Mouse (Mus musculus) kidney, adult 8-10 months (tissue): Measurements from ENCODE around the gene Gnl3.
A peak's percentile ranks its signal among the peaks of the same experiment; 100 is the strongest.

ENCODE experiments used
- DNase-seq, 2 experiments: peaks; one replicate each; pipeline ENCODE4 v3.0.0; 2022

The Gnl3 gene

DNA sequence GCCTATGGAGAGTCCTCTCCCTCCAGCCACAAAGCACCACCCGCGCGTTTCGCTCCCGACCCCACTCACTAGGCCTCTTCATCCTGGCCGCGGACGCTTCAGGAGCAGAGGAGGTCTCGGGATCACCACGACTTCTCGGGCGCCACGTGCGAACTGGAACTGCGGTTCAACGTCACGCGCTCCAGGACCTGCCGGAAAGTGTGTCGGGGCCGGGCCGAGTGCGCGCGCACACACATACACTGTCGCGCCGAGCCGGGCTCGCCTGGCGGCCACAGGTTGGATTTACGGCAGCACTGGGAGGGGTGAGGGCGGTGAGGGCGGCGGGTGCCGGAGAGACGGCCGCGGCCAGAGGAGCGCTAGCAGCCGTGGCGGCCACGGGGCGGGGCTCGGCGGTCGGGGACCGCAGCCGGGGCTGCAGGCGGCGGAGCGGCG, at the start of gene Gnl3, which contains the start of gene Pbrm1:
Gene Gnl3, minus strand, starts transcription at position 293 of the 432 bp plus-strand sequence.
Gene Pbrm1, plus strand, starts transcription at position 279 of the 432 bp plus-strand sequence.
- DNase-seq: peak; percentile 97

DNA sequence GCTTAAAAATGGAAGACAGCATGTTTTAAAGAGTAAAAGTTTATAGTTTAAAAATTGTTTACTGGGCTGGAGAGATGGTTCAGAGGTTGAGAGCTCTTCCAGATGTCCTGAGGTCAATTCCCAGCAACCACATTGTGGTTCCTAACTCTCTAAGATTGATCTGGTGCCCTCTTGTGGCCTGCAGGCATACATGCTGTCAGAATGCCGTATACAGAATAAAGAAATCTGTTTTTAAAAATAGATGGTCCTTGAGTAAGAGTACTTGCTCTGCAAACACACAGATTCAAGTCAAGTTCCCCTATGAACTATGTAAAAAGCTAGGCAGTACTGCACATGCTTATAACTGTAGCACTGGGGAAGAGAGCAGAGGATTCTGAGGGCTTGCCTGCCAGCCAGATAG, 43.3 kb upstream of the Gnl3 start:
- DNase-seq: no peak

DNA sequence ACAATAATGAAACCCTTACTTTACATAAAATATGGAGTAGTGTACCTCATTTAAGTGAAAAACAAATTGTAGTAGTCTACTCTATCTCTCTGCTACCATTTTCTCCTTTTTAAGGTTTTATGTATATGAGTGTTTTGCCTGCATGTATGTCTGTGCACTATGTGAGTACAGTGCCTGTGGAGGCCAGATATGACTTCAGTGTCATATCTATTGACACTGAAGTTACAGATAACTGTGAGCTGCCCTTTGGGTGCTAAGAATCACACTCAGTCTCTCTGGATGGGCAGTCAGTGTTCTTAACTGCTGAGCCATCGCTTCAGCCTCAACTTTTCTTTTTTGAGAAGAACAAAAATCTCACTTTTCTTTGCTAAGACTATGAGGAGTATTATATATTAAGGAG, 26.9 kb upstream of the Gnl3 start:
- no peak for DNase-seq

DNA sequence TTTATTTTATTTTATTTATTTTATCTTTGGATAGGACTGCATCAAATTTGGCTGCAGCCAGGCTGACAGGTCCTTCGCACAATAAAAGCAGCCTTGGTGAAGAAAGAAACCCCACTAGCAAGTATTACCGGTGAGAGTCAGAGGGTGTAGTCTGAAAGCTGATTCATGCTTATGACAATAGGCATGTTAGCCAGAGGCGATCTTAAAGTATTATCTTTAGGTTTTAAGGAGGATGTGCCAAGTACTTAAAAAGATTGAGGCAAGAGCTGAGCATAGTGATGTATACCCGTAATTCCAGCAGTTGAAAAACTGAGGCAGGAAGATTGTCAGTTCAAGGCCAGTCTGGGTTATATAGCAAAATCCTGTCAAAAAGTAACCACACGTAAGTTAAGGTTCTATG, 26.3 kb upstream of the Gnl3 start:
- no peak for DNase-seq

- no peak for DNase-seq
These were observed 6.8 kb upstream of the Gnl3 start for GRCm38 (mm10) chr14:31025785-31026184.

GRCm38 (mm10) chr14:31022579-31022978, 3.6 kb upstream of the Gnl3 start:
- peak in 1 of 2 experiments; percentile 28 for DNase-seq

- peak; percentile 64 to 66 for DNase-seq
These were observed 616 bp upstream of the Gnl3 start for GRCm38 (mm10) chr14:31019331-31020205.

DNA sequence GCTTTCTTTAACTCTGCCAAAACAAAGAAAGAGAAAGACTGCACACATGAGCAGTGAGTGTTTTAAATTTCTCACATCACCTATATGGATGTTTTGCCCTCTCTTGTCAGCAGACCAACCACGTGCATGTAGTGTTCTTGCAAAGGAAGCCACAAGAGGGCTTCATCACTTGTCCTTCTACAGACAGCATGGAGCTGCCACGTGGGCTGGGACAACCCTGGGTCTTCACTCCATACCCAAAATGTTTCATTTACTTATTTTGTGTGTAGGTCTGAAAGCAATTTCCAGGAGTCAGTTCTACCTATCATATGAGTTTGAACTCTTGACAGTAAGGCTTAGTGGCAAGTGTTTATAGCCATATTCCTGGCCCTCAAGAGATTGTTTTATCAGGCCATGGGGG, 1.1 kb downstream of the Gnl3 start:
- peak in 1 of 2 experiments; percentile 9 for DNase-seq

DNA sequence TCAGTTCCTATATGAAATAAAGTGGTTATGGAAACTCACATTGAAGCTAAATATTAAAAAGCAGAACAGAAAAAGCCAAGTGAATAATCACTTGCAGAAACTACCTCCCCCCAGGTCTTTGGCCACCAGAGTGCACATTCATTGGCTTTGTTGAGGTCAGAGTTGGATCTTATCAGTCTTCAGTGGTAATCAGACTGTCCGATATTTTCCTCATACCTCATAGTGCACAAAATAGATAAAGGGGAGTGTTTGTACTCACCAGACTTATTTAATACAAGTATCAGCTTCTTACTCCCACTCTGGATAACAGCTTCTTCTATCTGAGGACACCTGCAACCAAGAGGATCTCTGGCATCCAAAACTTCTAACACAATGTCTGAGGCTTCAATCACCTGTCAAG, 2.9 kb downstream of the Gnl3 start:
- DNase-seq: no peak

GRCm38 (mm10) chr14:31013928-31014327, 5.0 kb downstream of the Gnl3 start:
- no peak for DNase-seq

DNA sequence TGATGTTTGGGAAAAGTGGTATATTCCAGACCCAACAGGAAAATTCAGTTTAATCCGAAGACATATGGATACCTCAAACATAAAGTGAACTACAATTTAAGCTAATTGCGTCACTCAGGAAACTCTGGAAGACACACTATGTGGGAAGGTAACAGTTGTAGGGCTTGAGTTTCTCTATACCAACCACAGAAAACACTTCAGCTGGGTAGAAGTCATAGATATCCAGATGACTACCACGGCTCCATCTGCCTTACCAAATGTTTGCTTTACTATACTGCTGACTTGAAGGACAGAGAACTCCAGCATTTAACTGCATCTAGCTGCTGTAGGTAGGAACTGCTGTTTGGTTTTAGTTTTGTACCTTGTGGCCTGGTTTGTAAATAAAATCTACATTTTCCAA, 7.4 kb downstream of the Gnl3 start:
- DNase-seq: no peak

- DNase-seq: no peak
These were observed 12.2 kb downstream of the Gnl3 start for GRCm38 (mm10) chr14:31006779-31007178.

GRCm38 (mm10) chr14:31004527-31004926, 14.4 kb downstream of the Gnl3 start:
- DNase-seq: no peak

DNA sequence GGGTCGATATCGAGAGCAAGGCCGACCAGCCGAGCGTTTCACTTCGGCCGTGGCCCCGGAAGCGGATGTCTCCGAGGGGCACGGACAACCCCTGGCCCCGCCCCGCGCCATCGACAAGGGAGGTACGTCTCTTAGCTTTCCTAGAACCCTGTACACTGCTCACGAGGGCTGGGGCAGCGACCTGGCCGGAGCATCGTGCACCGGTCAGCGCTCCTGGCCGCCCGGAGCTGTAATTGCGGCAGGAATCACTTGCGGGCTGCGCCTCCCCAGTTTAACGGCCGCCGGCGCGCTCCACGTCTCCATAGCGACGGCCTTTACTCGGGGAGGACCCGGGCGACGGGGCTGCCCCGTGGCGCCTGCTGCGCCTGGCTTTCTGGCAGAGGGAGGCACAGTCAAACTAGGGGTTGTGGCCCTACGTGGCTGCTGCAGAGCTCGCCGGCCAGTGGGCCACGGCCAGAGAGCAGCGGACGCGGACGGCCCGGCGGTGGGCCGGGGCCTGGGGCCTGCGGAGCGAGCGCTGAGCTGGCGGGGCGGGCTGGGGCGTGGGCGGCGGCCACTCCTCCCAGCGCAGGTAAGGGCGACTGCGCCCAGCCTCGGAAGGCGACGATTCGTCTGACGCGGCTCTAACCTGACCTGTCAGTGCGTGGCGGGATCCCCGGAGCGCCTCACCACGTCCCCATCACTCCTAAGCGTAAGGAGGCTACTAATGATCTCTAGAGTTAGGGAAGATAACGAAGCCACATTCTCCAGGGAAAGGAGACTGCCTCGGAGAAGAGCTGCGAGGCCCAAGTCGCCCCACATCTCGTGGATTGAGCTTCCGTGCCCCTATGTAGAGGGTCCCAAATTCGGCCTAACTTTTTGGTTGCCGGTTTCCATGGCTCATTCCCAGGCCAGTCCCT, 17.4 kb downstream of the Gnl3 start, which contains the start of the genes Glt8d1 and Spcs1:
Gene Glt8d1, plus strand, starts transcription at position 94 of the 899 bp plus-strand sequence.
Gene Spcs1, minus strand, starts transcription at position 366 of the 899 bp plus-strand sequence.
- DNase-seq: peak; percentile 82 to 88

- peak in 1 of 2 experiments; percentile 12 for DNase-seq
These were observed 18.1 kb downstream of the Gnl3 start for GRCm38 (mm10) chr14:31000816-31001306.

DNA sequence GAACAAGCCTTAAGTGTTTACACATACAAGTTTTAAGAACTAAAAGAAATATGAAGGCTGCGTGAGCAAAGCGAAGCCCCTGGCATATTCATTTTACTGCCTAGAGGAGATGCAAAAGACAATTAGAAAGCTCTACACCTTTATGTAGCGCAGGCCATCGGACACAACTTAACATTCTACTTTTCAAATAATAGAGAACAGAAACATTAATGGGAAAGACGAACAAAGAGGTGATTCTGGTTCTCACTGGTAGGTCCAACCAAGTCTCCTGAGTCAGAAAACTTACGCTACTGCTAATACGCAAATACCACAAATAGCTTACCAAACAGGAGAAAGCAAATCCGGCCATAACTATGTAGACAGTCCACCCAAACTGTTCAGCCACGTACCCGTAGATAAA, 18.6 kb downstream of the Gnl3 start:
- DNase-seq: no peak

- DNase-seq: no peak
These were observed 22.5 kb downstream of the Gnl3 start for GRCm38 (mm10) chr14:30996417-30996816.

GRCm38 (mm10) chr14:30976222-30976621, 42.7 kb downstream of the Gnl3 start:
- peak; percentile 57 to 67 for DNase-seq

DNA sequence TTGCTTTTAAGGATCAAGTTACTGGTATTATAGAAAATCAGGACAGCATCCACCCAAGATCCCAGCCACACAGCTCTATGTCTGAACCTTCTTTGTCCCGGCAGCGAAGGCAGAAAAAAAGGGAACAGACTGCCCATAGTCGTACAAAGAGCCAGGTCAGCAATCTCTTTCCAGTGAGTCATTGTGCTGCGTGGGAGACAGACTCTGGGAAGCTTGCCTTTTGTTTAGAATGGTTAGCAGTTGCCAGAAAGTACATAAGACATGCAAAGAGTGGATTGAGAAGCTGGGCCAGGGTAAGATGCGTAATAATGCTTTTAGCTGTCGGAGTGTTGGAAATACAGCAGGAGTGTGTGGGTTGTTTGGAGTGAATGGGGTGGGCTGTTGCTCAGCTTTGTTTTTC, 44.7 kb downstream of the Gnl3 start:
- DNase-seq: peak in 1 of 2 experiments; percentile 23
